Mouse (Mus musculus) heart, embryonic 14.5 days (tissue): ENCODE results near the gene Bicc1. TPM values are rescaled to one million over a fixed set of nuclear protein-coding genes. Genes with fewer than 3 reads are reported as not detected.

ENCODE experiments used
- ATAC-seq: fragments of 200-750 bp; cut with Nextera tagmentation; 2 replicates; pipeline ENCODE4 v1.8.0; 2017; ENCODE audit warnings: low read depth, moderate TSS enrichment; ENCODE audit not compliant: insufficient number of reproducible peaks, insufficient read depth, low FRiP score
- H3K27ac ChIP-seq, 2 experiments: fragments of 200-500 bp in 1 of 2; fragments of 300-500 bp in 1 of 2; sonication (generic) in 1 of 2; replicated peaks in 1 of 2; 2 replicates each; pipeline ENCODE4 v1.5.1; 2012 to 2014; ENCODE audit warnings: low read depth in 2 of 2, low read length in 2 of 2, control low read depth in 1 of 2, mild to moderate bottlenecking in 1 of 2, mixed read lengths in 1 of 2; ENCODE audit not compliant: control insufficient read depth in 1 of 2, insufficient read depth in 1 of 2
- H3K27me3 ChIP-seq: fragments of 300-500 bp; sonication (generic); 2 replicates; pipeline ENCODE4 v1.6.1; 2014; ENCODE audit warnings: mild to moderate bottlenecking, low read length, control low read depth; ENCODE audit not compliant: control insufficient read depth, insufficient read depth
- H3K36me3 ChIP-seq: fragments of 300-500 bp; sonication (generic); 2 replicates; pipeline ENCODE4 v1.6.1; 2014; ENCODE audit warnings: mild to moderate bottlenecking, control low read depth, low read length, mixed read lengths; ENCODE audit not compliant: control insufficient read depth, insufficient read depth
- H3K4me1 ChIP-seq, 2 experiments: fragments of 200-500 bp in 1 of 2; fragments of 300-500 bp in 1 of 2; sonication (generic) in 1 of 2; 2 replicates each; pipeline ENCODE4 v1.6.1; 2012 to 2014; ENCODE audit warnings: low read length in 2 of 2, control low read depth in 1 of 2, mixed read lengths in 1 of 2; ENCODE audit not compliant: control insufficient read depth in 2 of 2, insufficient read depth in 2 of 2
- H3K4me2 ChIP-seq: fragments of 300-500 bp; sonication (generic); 2 replicates; pipeline ENCODE4 v1.6.1; 2014; ENCODE audit warnings: mild to moderate bottlenecking, low read length
- H3K4me3 ChIP-seq, 2 experiments: fragments of 200-500 bp in 1 of 2; fragments of 300-500 bp in 1 of 2; sonication (generic) in 1 of 2; 2 replicates each; pipeline ENCODE4 v1.5.1; 2012 to 2014; ENCODE audit warnings: low read length in 2 of 2, mild to moderate bottlenecking in 2 of 2, control low read depth in 1 of 2, low read depth in 1 of 2, moderate library complexity in 1 of 2; ENCODE audit not compliant: control insufficient read depth in 1 of 2, insufficient read depth in 1 of 2
- H3K9ac ChIP-seq: fragments of 300-500 bp; sonication (generic); 2 replicates; pipeline ENCODE4 v1.6.1; 2014; ENCODE audit warnings: mild to moderate bottlenecking, low read length
- H3K9me3 ChIP-seq: fragments of 300-500 bp; sonication (generic); 2 replicates; pipeline ENCODE4 v1.6.1; 2016; ENCODE audit warnings: low read length, control low read depth; ENCODE audit not compliant: control insufficient read depth
- WGBS: fragments of 180-500 bp; shearing (Covaris S2); extraction: QIAGEN DNeasy Blood & Tissue Kit; methylation state at CpG from one replicate; pipeline ENCODE4 v1.1.7; 2014; 5-methylcytosine and 5-hydroxymethylcytosine counted together
- polyA plus RNA-seq: library from polyadenylated mRNA; unstranded; fragments of >200 nt; fragmentation: Nextera tagmentation; extraction: Ambion mirVana; gene quantifications from 2 replicates; pipeline ENCODE4 v1.2.1, GENCODE M21; 2014

Gene Bicc1
- polyA plus RNA-seq, 1 experiment from 2014 or later, result 25.9 TPM

GRCm38 (mm10) chr10:71052748-71053147 lies 106.8 kb downstream of the Bicc1 start:
- no peak for ATAC-seq
- Histone ChIP-seq H3K36me3 (no peaks in the 10 kb centered on the region), H3K27me3 (no peaks in the 10 kb centered on the region), H3K9me3 (no peaks in the 10 kb centered on the region), H3K27ac (peak overlapping the region; percentile 15 to 55), H3K4me2 (peak overlapping the region; percentile 35), H3K4me3 (no peak overlapping the region), H3K4me1 (peaks cover 24 to 29% of the 10 kb centered on the region in 2 experiments), H3K9ac (no peak overlapping the region)
- WGBS, result 60% methylated on average over 9 of the region's 9 CpGs

GRCm38 (mm10) chr10:71052208-71052607 lies 107.3 kb downstream of the Bicc1 start:
- peak; percentile 80 for ATAC-seq
- 17% methylated on average over 7 of the region's 7 CpGs for WGBS

GRCm38 (mm10) chr10:71050722-71051333 lies 108.7 kb downstream of the Bicc1 start:
- Histone ChIP-seq H3K27ac (no peak overlapping the region), H3K9me3 (no peaks in the 10 kb centered on the region), H3K4me3 (no peak overlapping the region), H3K4me2 (no peak overlapping the region), H3K9ac (no peak overlapping the region), H3K27me3 (no peaks in the 10 kb centered on the region), H3K4me1 (peaks cover 22 to 24% of the 10 kb centered on the region in 2 experiments), H3K36me3 (no peaks in the 10 kb centered on the region)
- WGBS, result 90% methylated on average over 10 of the region's 10 CpGs
- ATAC-seq, result no peak

More at GRCm38 (mm10) chr10:71052208-71052607, 107.3 kb downstream of the Bicc1 start:
- Histone ChIP-seq H3K9ac (no peak overlapping the region), H3K4me2 (peak overlapping the region; percentile 35), H3K27ac (peak overlapping the region; percentile 15 to 55), H3K27me3 (no peaks in the 10 kb centered on the region), H3K4me1 (peaks cover 22 to 29% of the 10 kb centered on the region in 2 experiments), H3K36me3 (no peaks in the 10 kb centered on the region), H3K9me3 (no peaks in the 10 kb centered on the region), H3K4me3 (no peak overlapping the region)

GRCm38 (mm10) chr10:71049294-71049693 lies 110.2 kb downstream of the Bicc1 start:
- no peak overlapping the region for H3K27ac ChIP-seq

GRCm38 (mm10) chr10:71044410-71044809 lies 115.1 kb downstream of the Bicc1 start:
- no peak overlapping the region for H3K4me2 ChIP-seq
- no peaks in the 10 kb centered on the region for H3K27me3 ChIP-seq
- H3K4me1 ChIP-seq, result no peaks in the 10 kb centered on the region
- ATAC-seq, result no peak
- no peak overlapping the region for H3K9ac ChIP-seq
- no peak overlapping the region for H3K27ac ChIP-seq
- H3K36me3 ChIP-seq, result no peaks in the 10 kb centered on the region
- H3K9me3 ChIP-seq, result no peaks in the 10 kb centered on the region; the same call in 1 of the 2 replicates
- no peak overlapping the region for H3K4me3 ChIP-seq
- WGBS, result 84% methylated on average over 1 of the region's 1 CpGs

More at GRCm38 (mm10) chr10:71049294-71049693, 110.2 kb downstream of the Bicc1 start:
- H3K36me3 ChIP-seq, result no peaks in the 10 kb centered on the region
- H3K27me3 ChIP-seq, result no peaks in the 10 kb centered on the region
- H3K4me2 ChIP-seq, result no peak overlapping the region
- no peak for ATAC-seq
- H3K4me1 ChIP-seq, result peaks cover 17 to 24% of the 10 kb centered on the region in 2 experiments
- WGBS, result 78% methylated on average over 17 of the region's 17 CpGs
- no peaks in the 10 kb centered on the region for H3K9me3 ChIP-seq
- H3K9ac ChIP-seq, result no peak overlapping the region
- no peak overlapping the region for H3K4me3 ChIP-seq

- Histone ChIP-seq H3K9ac (no peak overlapping the region), H3K4me3 (no peak overlapping the region), H3K4me1 (no peaks in the 10 kb centered on the region), H3K36me3 (no peaks in the 10 kb centered on the region), H3K9me3 (no peaks in the 10 kb centered on the region; the same call in 1 of the 2 replicates), H3K4me2 (no peak overlapping the region), H3K27me3 (no peaks in the 10 kb centered on the region), H3K27ac (no peak overlapping the region)
- 58% methylated on average over 4 of the region's 4 CpGs for WGBS
- no peak for ATAC-seq
Observed at GRCm38 (mm10) chr10:71041874-71042273, 117.6 kb downstream of the Bicc1 start.

GRCm38 (mm10) chr10:71036484-71036883 lies 123.0 kb downstream of the Bicc1 start:
- no peaks in the 10 kb centered on the region for H3K36me3 ChIP-seq
- no peak overlapping the region for H3K9ac ChIP-seq
- H3K27me3 ChIP-seq, result no peaks in the 10 kb centered on the region
- H3K4me1 ChIP-seq, result no peaks in the 10 kb centered on the region
- no peak for ATAC-seq
- H3K4me2 ChIP-seq, result no peak overlapping the region
- 86% methylated on average over 7 of the region's 7 CpGs for WGBS
- no peak overlapping the region for H3K27ac ChIP-seq
- H3K4me3 ChIP-seq, result no peak overlapping the region
- H3K9me3 ChIP-seq, result no peaks in the 10 kb centered on the region

GRCm38 (mm10) chr10:71028996-71029395 lies 130.5 kb downstream of the Bicc1 start:
- Histone ChIP-seq H3K9me3 (no peaks in the 10 kb centered on the region), H3K36me3 (no peaks in the 10 kb centered on the region), H3K4me3 (no peak overlapping the region), H3K27me3 (no peaks in the 10 kb centered on the region), H3K27ac (peak overlapping the region; percentile 24 to 65), H3K9ac (no peak overlapping the region), H3K4me1 (peaks cover 18 to 36% of the 10 kb centered on the region in 2 experiments), H3K4me2 (peak overlapping the region; percentile 50; the same call in 1 of the 2 replicates)
- WGBS, result 69% methylated on average over 4 of the region's 4 CpGs
- ATAC-seq, result no peak
